Mouse (Mus musculus) kidney, embryonic 14.5 days (tissue): ENCODE measurements around the gene Noxa1. TPM values are rescaled to one million over a fixed set of nuclear protein-coding genes. Genes with fewer than 3 reads are reported as not detected.
A peak's percentile ranks its signal among the peaks of the same experiment; 100 is the strongest.

Source experiments
- ATAC-seq: fragments of 200-750 bp; cut with Nextera tagmentation; 2 replicates; pipeline ENCODE4 v1.8.0; 2017; ENCODE audit warnings: moderate number of reproducible peaks, mild to moderate bottlenecking, moderate TSS enrichment, moderate library complexity; ENCODE audit not compliant: low FRiP score, low TSS enrichment
- H3K27ac ChIP-seq: fragments of 300-500 bp; sonication (generic); 2 replicates; pipeline ENCODE4 v1.5.1; 2014; ENCODE audit warnings: low read depth, mild to moderate bottlenecking, low read length, moderate library complexity, mixed read lengths
- H3K27me3 ChIP-seq: fragments of 300-500 bp; sonication (generic); 2 replicates; pipeline ENCODE4 v1.6.1; 2014; ENCODE audit warnings: mild to moderate bottlenecking, low read length; ENCODE audit not compliant: control insufficient read depth, insufficient read depth
- H3K36me3 ChIP-seq: fragments of 300-500 bp; sonication (generic); 2 replicates; pipeline ENCODE4 v1.6.1; 2014; ENCODE audit warnings: low read length, mixed read lengths; ENCODE audit not compliant: control insufficient read depth, insufficient read depth
- H3K4me1 ChIP-seq: fragments of 300-500 bp; sonication (generic); 2 replicates; pipeline ENCODE4 v1.6.1; 2014; ENCODE audit warnings: low read length, mixed read lengths; ENCODE audit not compliant: control insufficient read depth, insufficient read depth
- H3K4me2 ChIP-seq: fragments of 300-500 bp; sonication (generic); replicated peaks from 2 replicates; pipeline ENCODE4 v1.6.1; 2014; ENCODE audit warnings: low read depth, mild to moderate bottlenecking, low read length
- H3K4me3 ChIP-seq: fragments of 300-500 bp; sonication (generic); 2 replicates; pipeline ENCODE4 v1.5.1; 2014; ENCODE audit warnings: mild to moderate bottlenecking, low read length
- H3K9ac ChIP-seq: fragments of 300-500 bp; sonication (generic); 2 replicates; pipeline ENCODE4 v1.6.1; 2014; ENCODE audit warnings: low read depth, mild to moderate bottlenecking, low read length, moderate library complexity
- H3K9me3 ChIP-seq: fragments of 300-500 bp; sonication (generic); 2 replicates; pipeline ENCODE4 v1.6.1; 2016; ENCODE audit warnings: low read length; ENCODE audit not compliant: control insufficient read depth
- WGBS: fragments of 180-500 bp; shearing (Covaris S2); extraction: QIAGEN DNeasy Blood & Tissue Kit; methylation state at CpG from one replicate; pipeline ENCODE4 v1.1.7; 2014; 5-methylcytosine and 5-hydroxymethylcytosine counted together
- polyA plus RNA-seq: library from polyadenylated mRNA; unstranded; fragments of >200 nt; fragmentation: Nextera tagmentation; extraction: Ambion mirVana; gene quantifications from 2 replicates; pipeline ENCODE4 v1.2.1, GENCODE M21; 2014

Gene Noxa1
- polyA plus RNA-seq, 1 experiment from 2014 or later = 0.53 TPM

- WGBS = 93% methylated on average over 6 of the region's 6 CpGs
- no peak overlapping the region for H3K4me3 ChIP-seq
- H3K27me3 ChIP-seq = no peaks in the 10 kb centered on the region
- no peak overlapping the region for H3K9ac ChIP-seq
- peaks cover 9% of the 10 kb centered on the region; the same call in 1 of the 2 replicates for H3K4me1 ChIP-seq
- no peak overlapping the region; the same call in 1 of the 2 replicates for H3K27ac ChIP-seq
- no peaks in the 10 kb centered on the region for H3K9me3 ChIP-seq
- H3K36me3 ChIP-seq = no peaks in the 10 kb centered on the region
- H3K4me2 ChIP-seq = no peak overlapping the region
- ATAC-seq = no peak
Observed at GRCm38 (mm10) chr2:25125146-25125545, 30.2 kb upstream of the Noxa1 start.

DNA sequence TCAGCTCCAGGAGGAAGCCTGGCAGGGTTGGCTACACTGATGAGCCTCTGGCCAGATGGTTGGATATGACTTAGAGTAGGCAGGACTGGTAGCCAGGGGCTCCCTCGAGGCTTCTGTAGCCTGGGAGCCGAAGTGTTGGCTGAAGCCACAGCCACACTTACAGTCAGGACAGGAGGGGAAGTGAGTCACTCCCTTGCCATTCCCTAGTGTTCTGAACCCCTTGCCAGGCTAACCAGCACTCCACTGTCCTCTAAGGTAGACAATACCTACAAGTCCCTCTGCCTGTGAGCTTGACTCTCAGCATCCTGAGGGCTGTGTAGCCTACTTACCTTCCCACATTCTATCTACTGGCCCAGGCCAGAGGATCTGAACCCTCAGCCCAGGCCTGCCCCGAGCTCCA, 29.5 kb upstream of the Noxa1 start:
- Histone ChIP-seq H3K27me3 (no peaks in the 10 kb centered on the region), H3K4me2 (no peak overlapping the region), H3K27ac (no peak overlapping the region), H3K9me3 (no peaks in the 10 kb centered on the region), H3K36me3 (no peaks in the 10 kb centered on the region), H3K4me1 (peaks cover 9% of the 10 kb centered on the region; the same call in 1 of the 2 replicates), H3K4me3 (no peak overlapping the region), H3K9ac (no peak overlapping the region)
- 51% methylated on average over 3 of the region's 3 CpGs for WGBS
- ATAC-seq = no peak

DNA sequence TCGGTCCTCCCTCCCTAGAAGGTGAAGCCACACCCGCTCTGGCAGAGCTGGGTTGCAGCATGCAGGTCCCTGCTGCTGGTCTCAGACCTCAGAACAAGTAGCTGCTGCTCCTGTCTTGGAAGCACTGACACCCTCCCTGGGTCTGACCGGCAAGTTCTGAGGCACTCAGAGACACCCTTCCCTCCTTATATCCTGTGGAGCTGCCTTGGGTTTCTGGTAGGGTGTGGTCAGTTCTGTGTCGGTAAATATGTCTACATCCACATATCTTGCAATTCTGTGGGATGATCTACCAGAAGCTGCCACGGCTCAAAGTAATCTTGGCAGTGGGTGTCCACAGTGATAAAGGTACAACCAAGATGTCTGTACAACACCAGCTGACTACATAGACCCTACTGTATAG, 28.6 kb upstream of the Noxa1 start:
- H3K36me3 ChIP-seq = no peaks in the 10 kb centered on the region
- H3K27ac ChIP-seq = no peak overlapping the region
- no peaks in the 10 kb centered on the region for H3K9me3 ChIP-seq
- no peak overlapping the region for H3K9ac ChIP-seq
- WGBS = 84% methylated on average over 5 of the region's 5 CpGs
- H3K4me1 ChIP-seq = peaks cover 9% of the 10 kb centered on the region; the same call in 1 of the 2 replicates
- ATAC-seq = no peak
- H3K4me3 ChIP-seq = no peak overlapping the region
- no peak overlapping the region for H3K4me2 ChIP-seq
- no peaks in the 10 kb centered on the region for H3K27me3 ChIP-seq

DNA sequence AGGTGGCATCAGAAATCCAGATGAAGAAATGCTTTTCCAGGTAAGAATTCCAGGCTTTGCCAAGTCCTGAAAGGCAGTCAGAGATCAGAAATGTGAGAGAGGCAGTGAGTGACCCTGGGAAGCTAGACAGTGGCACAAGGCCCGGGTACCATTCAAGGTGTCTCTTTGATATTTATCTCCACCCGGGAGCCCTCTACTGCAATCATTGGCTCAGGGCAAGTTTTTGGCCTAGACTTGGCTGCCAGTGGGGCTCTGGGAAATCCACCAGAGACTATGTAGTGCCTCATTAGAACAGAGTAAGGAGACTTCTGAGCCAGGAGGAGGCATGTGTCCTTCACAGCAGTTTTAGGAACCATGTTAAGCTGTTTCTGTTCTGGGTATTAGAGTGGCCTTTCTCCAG, 27.7 kb upstream of the Noxa1 start:
- Histone ChIP-seq H3K27me3 (no peaks in the 10 kb centered on the region), H3K4me1 (peaks cover 9% of the 10 kb centered on the region; the same call in 1 of the 2 replicates), H3K4me2 (no peak overlapping the region), H3K36me3 (no peaks in the 10 kb centered on the region), H3K9ac (no peak overlapping the region), H3K27ac (no peak overlapping the region), H3K4me3 (no peak overlapping the region), H3K9me3 (no peaks in the 10 kb centered on the region)
- 72% methylated on average over 2 of the region's 2 CpGs for WGBS
- ATAC-seq = no peak

GRCm38 (mm10) chr2:25120963-25121362, 26.0 kb upstream of the Noxa1 start:
- H3K4me1 ChIP-seq = no peaks in the 10 kb centered on the region
- no peaks in the 10 kb centered on the region for H3K36me3 ChIP-seq
- no peaks in the 10 kb centered on the region for H3K9me3 ChIP-seq
- no peak overlapping the region for H3K27ac ChIP-seq
- WGBS = 85% methylated on average over 7 of the region's 7 CpGs
- H3K27me3 ChIP-seq = no peaks in the 10 kb centered on the region
- no peak for ATAC-seq
- H3K4me3 ChIP-seq = no peak overlapping the region
- no peak overlapping the region for H3K9ac ChIP-seq
- no peak overlapping the region for H3K4me2 ChIP-seq

DNA sequence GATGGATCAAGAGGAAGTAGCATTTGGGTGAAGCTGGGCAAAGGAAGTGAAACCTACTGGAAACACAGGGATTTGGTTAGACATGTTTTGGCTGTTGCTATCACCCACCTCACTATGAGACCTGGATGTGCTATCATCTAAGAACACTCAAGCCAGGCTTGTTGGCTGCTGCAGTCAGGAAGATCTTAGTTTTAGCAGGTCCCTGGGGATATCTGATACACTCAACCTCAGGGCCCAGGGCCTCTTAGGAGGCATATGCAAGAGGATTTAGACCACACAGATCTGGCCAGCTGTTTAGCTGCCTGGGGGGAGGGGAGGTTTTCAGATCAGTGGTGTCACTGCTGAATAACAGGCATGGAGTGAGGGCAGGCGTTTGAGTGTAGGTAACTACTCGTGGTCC, 20.5 kb upstream of the Noxa1 start:
- no peak for ATAC-seq

DNA sequence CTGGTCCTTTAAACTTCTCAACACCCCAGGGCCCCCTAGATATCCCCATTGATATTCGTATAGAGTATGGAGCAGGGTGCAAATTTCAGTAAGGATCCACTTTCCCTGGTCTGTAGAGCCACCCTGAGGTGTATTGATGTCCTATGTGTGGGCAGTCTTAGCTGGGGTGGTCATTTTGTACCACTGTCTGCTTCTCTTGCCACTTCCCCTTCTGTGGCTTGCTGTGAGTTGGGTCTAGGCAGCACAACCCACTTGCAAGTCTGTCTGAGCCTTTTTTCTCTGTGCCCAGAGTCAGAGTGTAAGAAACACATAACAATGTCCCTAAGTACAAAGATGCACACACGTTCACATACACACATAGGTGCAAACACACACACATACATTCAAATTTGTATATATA, 19.4 kb upstream of the Noxa1 start:
- no peaks in the 10 kb centered on the region for H3K4me1 ChIP-seq
- 84% methylated on average over 2 of the region's 2 CpGs for WGBS
- H3K27ac ChIP-seq = no peak overlapping the region
- H3K36me3 ChIP-seq = no peaks in the 10 kb centered on the region
- no peaks in the 10 kb centered on the region for H3K27me3 ChIP-seq
- no peak overlapping the region for H3K4me3 ChIP-seq
- ATAC-seq = no peak
- H3K9me3 ChIP-seq = no peaks in the 10 kb centered on the region
- no peak overlapping the region for H3K4me2 ChIP-seq
- no peak overlapping the region for H3K9ac ChIP-seq

More for the DNA sequence above, 20.5 kb upstream of the Noxa1 start:
- no peaks in the 10 kb centered on the region for H3K9me3 ChIP-seq
- no peak overlapping the region for H3K4me3 ChIP-seq
- WGBS = 56% methylated on average over 2 of the region's 2 CpGs
- H3K27ac ChIP-seq = no peak overlapping the region
- no peaks in the 10 kb centered on the region for H3K4me1 ChIP-seq
- no peak overlapping the region for H3K9ac ChIP-seq
- no peaks in the 10 kb centered on the region for H3K27me3 ChIP-seq
- no peaks in the 10 kb centered on the region for H3K36me3 ChIP-seq
- no peak overlapping the region for H3K4me2 ChIP-seq

- 55% methylated on average over 9 of the region's 9 CpGs for WGBS
- 0 out of 2 replicates have a peak overlapping the region, but pooled peaks have one; percentile 65 for H3K27ac ChIP-seq
- ATAC-seq = peak; percentile 50
Observed at GRCm38 (mm10) chr2:25111184-25111791, 16.3 kb upstream of the Noxa1 start.

DNA sequence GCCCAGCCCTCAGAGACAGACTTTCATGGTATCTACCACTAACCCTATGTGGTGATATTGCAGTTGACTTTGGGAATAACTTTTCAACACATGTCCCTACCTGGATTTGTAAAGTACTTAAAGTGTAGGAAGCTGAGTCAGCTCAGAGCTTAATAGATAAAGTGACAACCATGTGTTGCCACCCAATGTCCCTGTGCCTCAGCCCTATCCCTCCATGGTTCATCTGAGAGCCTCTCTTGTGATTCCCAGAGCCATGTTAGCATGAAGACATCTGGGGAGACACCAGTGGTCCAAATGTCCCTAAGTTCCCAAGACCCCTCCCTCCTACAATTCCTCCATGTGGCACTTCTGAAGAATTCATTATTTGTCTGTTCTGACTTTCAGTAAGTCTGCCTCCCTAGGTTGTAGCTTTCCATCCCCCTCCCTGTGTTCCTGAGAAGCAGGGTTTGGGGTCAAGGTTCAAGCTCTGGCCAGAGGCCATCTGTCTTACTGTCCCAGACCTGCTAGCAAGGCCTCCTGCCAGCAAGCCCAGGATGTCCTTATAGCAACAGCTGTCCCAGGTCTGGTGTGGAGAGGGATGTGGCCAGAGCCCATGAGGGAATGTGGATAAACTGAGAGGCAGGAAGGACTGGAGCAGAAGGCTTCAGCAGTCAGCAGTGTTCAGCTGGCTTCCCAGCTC, 15.7 kb upstream of the Noxa1 start:
- no peak overlapping the region for H3K9ac ChIP-seq
- no peak for ATAC-seq
- no peaks in the 10 kb centered on the region for H3K27me3 ChIP-seq
- no peaks in the 10 kb centered on the region for H3K36me3 ChIP-seq
- H3K4me3 ChIP-seq = no peak overlapping the region
- no peaks in the 10 kb centered on the region for H3K9me3 ChIP-seq
- H3K4me1 ChIP-seq = no peaks in the 10 kb centered on the region
- no peak overlapping the region for H3K4me2 ChIP-seq
- 0 out of 2 replicates have a peak overlapping the region, but pooled peaks have one; percentile 65 for H3K27ac ChIP-seq

More at GRCm38 (mm10) chr2:25111184-25111791, 16.3 kb upstream of the Noxa1 start:
- no peak overlapping the region for H3K9ac ChIP-seq
- H3K4me2 ChIP-seq = no peak overlapping the region
- no peaks in the 10 kb centered on the region for H3K27me3 ChIP-seq
- H3K4me1 ChIP-seq = no peaks in the 10 kb centered on the region
- no peaks in the 10 kb centered on the region for H3K9me3 ChIP-seq
- H3K36me3 ChIP-seq = no peaks in the 10 kb centered on the region
- no peak overlapping the region for H3K4me3 ChIP-seq
